Mouse (Mus musculus) embryonic facial prominence, embryonic 14.5 days (tissue): ENCODE results near the gene Pole. TPM values are rescaled to one million over a fixed set of nuclear protein-coding genes. Genes with fewer than 3 reads are reported as not detected.

Source experiments
- ATAC-seq: fragments of 200-750 bp; cut with Nextera tagmentation; 2 replicates; pipeline ENCODE4 v1.8.0; 2017; ENCODE audit warnings: low read depth, moderate number of reproducible peaks, moderate TSS enrichment
- DNase-seq: peaks from one replicate; pipeline ENCODE4 v3.0.0-alpha.2; 2015; ENCODE audit warnings: low spot score
- H3K27ac ChIP-seq: fragments of 300-500 bp; sonication (generic); replicated peaks from 2 replicates; pipeline ENCODE4 v1.5.1; 2014; ENCODE audit warnings: low read depth, mild to moderate bottlenecking, low read length, moderate library complexity
- H3K27me3 ChIP-seq: fragments of 300-500 bp; sonication (generic); replicated peaks from 2 replicates; pipeline ENCODE4 v1.6.1; 2014; ENCODE audit warnings: low read length; ENCODE audit not compliant: control insufficient read depth, insufficient read depth
- H3K36me3 ChIP-seq: fragments of 300-500 bp; sonication (generic); 2 replicates; pipeline ENCODE4 v1.6.1; 2014; ENCODE audit warnings: low read length, mixed read lengths; ENCODE audit not compliant: control insufficient read depth, insufficient read depth
- H3K4me1 ChIP-seq: fragments of 300-500 bp; sonication (generic); 2 replicates; pipeline ENCODE4 v1.6.1; 2014; ENCODE audit warnings: antibody characterized with exemption, low read length; ENCODE audit not compliant: control insufficient read depth, insufficient read depth
- H3K4me2 ChIP-seq: fragments of 300-500 bp; sonication (generic); 2 replicates; pipeline ENCODE4 v1.6.1; 2014; ENCODE audit warnings: low read depth, mild to moderate bottlenecking, low read length, moderate library complexity, mixed read lengths
- H3K4me3 ChIP-seq: fragments of 300-500 bp; sonication (generic); 2 replicates; pipeline ENCODE4 v1.5.1; 2014; ENCODE audit warnings: low read depth, mild to moderate bottlenecking, low read length
- H3K9ac ChIP-seq: fragments of 300-500 bp; sonication (generic); 2 replicates; pipeline ENCODE4 v1.6.1; 2014; ENCODE audit warnings: low read depth, mild to moderate bottlenecking, low read length, moderate library complexity, mixed read lengths
- H3K9me3 ChIP-seq: fragments of 300-500 bp; sonication (generic); 2 replicates; pipeline ENCODE4 v1.6.1; 2016; ENCODE audit warnings: low read length; ENCODE audit not compliant: control insufficient read depth
- WGBS: fragments of 180-500 bp; shearing (Covaris S2); extraction: QIAGEN DNeasy Blood & Tissue Kit; methylation state at CpG from one replicate; pipeline ENCODE4 v1.1.7; 2014; 5-methylcytosine and 5-hydroxymethylcytosine counted together
- polyA plus RNA-seq: library from polyadenylated mRNA; unstranded; fragments of >200 nt; fragmentation: Nextera tagmentation; extraction: Ambion mirVana; gene quantifications from 2 replicates; pipeline ENCODE4 v1.2.1, GENCODE M21; 2014

Gene Pole
- polyA plus RNA-seq, 1 experiment from 2014 or later = 20.5 TPM

- Histone ChIP-seq H3K4me2 (no peak overlapping the region), H3K27me3 (no peaks in the 10 kb centered on the region), H3K4me3 (no peak overlapping the region), H3K9me3 (no peaks in the 10 kb centered on the region), H3K36me3 (peaks cover 45% of the 10 kb centered on the region), H3K4me1 (no peaks in the 10 kb centered on the region), H3K9ac (no peak overlapping the region), H3K27ac (no peak overlapping the region)
- WGBS = 83% methylated on average over 4 of the region's 4 CpGs
- no peak for ATAC-seq
- no peak for DNase-seq
Measured at GRCm38 (mm10) chr5:110379823-110380222, 93.7 kb downstream of the Pole start.

DNA sequence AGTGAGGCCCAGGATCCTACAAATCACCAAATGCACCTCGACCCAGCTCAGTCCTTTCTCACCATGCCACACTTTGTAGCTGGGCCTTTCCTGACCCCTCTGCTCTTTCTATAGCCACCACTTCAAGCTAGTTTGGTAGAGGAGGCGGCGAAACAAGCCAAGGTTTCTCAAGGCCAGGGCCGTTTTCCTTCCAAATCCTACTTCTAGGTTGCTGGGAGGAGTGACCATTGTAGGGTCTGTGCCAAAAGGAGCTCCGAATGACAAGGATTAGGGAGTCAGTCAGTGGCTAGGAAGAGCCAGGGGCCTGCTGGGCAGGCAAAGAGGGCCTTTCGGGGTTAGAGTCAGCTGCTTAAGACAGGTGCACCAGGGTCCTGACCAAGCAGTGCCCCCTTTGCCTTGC, 98.4 kb downstream of the Pole start:
- peaks cover 1% of the 10 kb centered on the region for H3K36me3 ChIP-seq
- H3K9me3 ChIP-seq = no peaks in the 10 kb centered on the region
- H3K27ac ChIP-seq = no peak overlapping the region
- 72% methylated on average over 6 of the region's 6 CpGs for WGBS
- no peak overlapping the region; the same call in 1 of the 2 replicates for H3K4me2 ChIP-seq
- 0 out of 2 replicates have a peak, but pooled peaks cover 3% of the 10 kb centered on the region for H3K27me3 ChIP-seq
- H3K4me1 ChIP-seq = peaks cover 21% of the 10 kb centered on the region
- no peak for DNase-seq
- no peak overlapping the region for H3K4me3 ChIP-seq
- H3K9ac ChIP-seq = no peak overlapping the region
- no peak for ATAC-seq

- no peak overlapping the region; the same call in 1 of the 2 replicates for H3K9ac ChIP-seq
- H3K27me3 ChIP-seq = 0 out of 2 replicates have a peak, but pooled peaks cover 3% of the 10 kb centered on the region
- H3K4me3 ChIP-seq = peak overlapping the region; percentile 73
- peaks cover 21% of the 10 kb centered on the region for H3K4me1 ChIP-seq
- WGBS = 69% methylated on average over 4 of the region's 4 CpGs
- no peaks in the 10 kb centered on the region for H3K9me3 ChIP-seq
- H3K4me2 ChIP-seq = peak overlapping the region; percentile 73
- DNase-seq (no peak), ATAC-seq (no peak)
- H3K36me3 ChIP-seq = no peaks in the 10 kb centered on the region; the same call in 1 of the 2 replicates
- H3K27ac ChIP-seq = no peak overlapping the region
Measured at GRCm38 (mm10) chr5:110385263-110385662, 99.2 kb downstream of the Pole start.

- DNase-seq = peak; percentile 82
Measured at GRCm38 (mm10) chr5:110386371-110387330, 100.5 kb downstream of the Pole start.

More at GRCm38 (mm10) chr5:110386371-110387330, 100.5 kb downstream of the Pole start:
- H3K4me2 ChIP-seq = peak overlapping the region; percentile 73
- WGBS = under 1% methylated on average over 67 of the region's 90 CpGs
- peaks cover 21% of the 10 kb centered on the region for H3K4me1 ChIP-seq
- peak overlapping the region; percentile 76 for H3K9ac ChIP-seq
- H3K4me3 ChIP-seq = peak overlapping the region; percentile 73
- H3K36me3 ChIP-seq = no peaks in the 10 kb centered on the region
- 0 out of 2 replicates have a peak overlapping the region, but pooled peaks have one; percentile 28 for H3K27ac ChIP-seq
- H3K9me3 ChIP-seq = no peaks in the 10 kb centered on the region
- peak; percentile 90 for ATAC-seq
- 0 out of 2 replicates have a peak, but pooled peaks cover 3% of the 10 kb centered on the region for H3K27me3 ChIP-seq

Other genes starting within 250 kb of the Pole start
- gene Gm17655, start 213.8 kb upstream of the Pole start, polyA plus RNA-seq = 2.1 and 3.6 TPM in 2 replicates
- gene Gm35315, start 191.9 kb upstream of the Pole start, polyA plus RNA-seq = 0.71 and 1.0 TPM in 2 replicates
- gene Plcxd1, start 186.3 kb upstream of the Pole start, polyA plus RNA-seq = 1.7 and 1.8 TPM in 2 replicates
- gene Gtpbp6, start 178.1 kb upstream of the Pole start, polyA plus RNA-seq = 25.8 and 28.2 TPM in 2 replicates
- gene Zfp605, start 176.2 kb upstream of the Pole start, polyA plus RNA-seq = 4.0 and 4.8 TPM in 2 replicates
- gene Chfr, start 150.5 kb upstream of the Pole start, polyA plus RNA-seq = 35.6 and 38.7 TPM in 2 replicates
- gene Golga3, start 109.6 kb upstream of the Pole start, polyA plus RNA-seq = 30.1 and 31.5 TPM in 2 replicates
- gene Ankle2, start 55.3 kb upstream of the Pole start, polyA plus RNA-seq = 26.5 and 29.1 TPM in 2 replicates
- gene Pgam5, start 16.4 kb upstream of the Pole start, polyA plus RNA-seq = 57.5 and 68.9 TPM in 2 replicates
- 5.2 and 6.7 TPM in 2 replicates for gene Pxmp2, start 120 bp upstream of the Pole start, polyA plus RNA-seq
- 2.3 and 2.4 TPM in 2 replicates for gene P2rx2, start 56.9 kb downstream of the Pole start, polyA plus RNA-seq
- not detected in 2 replicates for gene Lrcol1, start 58.4 kb downstream of the Pole start, polyA plus RNA-seq
- gene Fbrsl1, start 162.2 kb downstream of the Pole start, polyA plus RNA-seq = 14.6 and 14.7 TPM in 2 replicates